Mouse (Mus musculus): ENCODE measurements around the gene Chst10. TPM values are rescaled to one million over a fixed set of nuclear protein-coding genes. Genes with fewer than 3 reads are reported as not detected.

Gene Chst10
- 63.8 and 64.4 TPM in 2 replicates for polyA plus RNA-seq (2015; fragmentation: Nextera tagmentation; extraction: Ambion mirVana)

GRCm38 (mm10) chr1:38897431-38898248 lies at the start of gene Chst10:
Gene Chst10 (minus strand): TSS chr1:38898161.
- Histone ChIP-seq H3K27ac (ENCODE audit: low read length) (peak within 1 kb of the TSS; percentile 96), H3K9ac (ENCODE audit: low read depth, low read length) (peak within 1 kb of the TSS; percentile 97), H3K9me3 (replicated peaks; ENCODE audit: control insufficient read depth, low read length, poor library complexity, severe bottlenecking) (no peaks in the 10 kb centered on the region), H3K4me1 (ENCODE audit: control insufficient read depth, insufficient read depth, low read length) (peaks cover 31% of the 10 kb centered on the region), H3K36me3 (ENCODE audit: control insufficient read depth, insufficient read depth, low read length) (no peaks in the 10 kb centered on the region), H3K4me2 (ENCODE audit: low read length) (peak within 1 kb of the TSS; percentile 68), H3K4me3 (ENCODE audit: low read depth, low read length) (peak within 1 kb of the TSS; percentile 82), H3K27me3 (ENCODE audit: control insufficient read depth, insufficient read depth, low read depth, low read length) (no peaks in the 10 kb centered on the region)
- peak; percentile 94 for ATAC-seq
- under 1% methylated on average over 64 of the region's 67 CpGs for WGBS

GRCm38 (mm10) chr1:38939608-38940007 lies 41.6 kb upstream of the Chst10 start:
- WGBS = 12% methylated on average over 5 of the region's 5 CpGs
- no peak overlapping the region for H3K9ac ChIP-seq (ENCODE audit: low read depth, low read length)
- no peak for ATAC-seq
- H3K4me1 ChIP-seq (ENCODE audit: control insufficient read depth, insufficient read depth, low read length) = no peaks in the 10 kb centered on the region
- no peaks in the 10 kb centered on the region for H3K27me3 ChIP-seq (ENCODE audit: control insufficient read depth, insufficient read depth, low read depth, low read length)
- H3K36me3 ChIP-seq (ENCODE audit: control insufficient read depth, insufficient read depth, low read length) = no peaks in the 10 kb centered on the region
- H3K27ac ChIP-seq (ENCODE audit: low read length) = no peak overlapping the region
- H3K4me3 ChIP-seq (ENCODE audit: low read depth, low read length) = no peak overlapping the region
- no peak overlapping the region for H3K4me2 ChIP-seq (ENCODE audit: low read length)
- no peaks in the 10 kb centered on the region for H3K9me3 ChIP-seq (replicated peaks; ENCODE audit: control insufficient read depth, low read length, poor library complexity, severe bottlenecking)

GRCm38 (mm10) chr1:38938849-38939248 lies 40.9 kb upstream of the Chst10 start, which contains the start of gene Nms:
Gene Nms (plus strand): TSS chr1:38939149.
- ATAC-seq = no peak
- WGBS = 73% methylated on average over 6 of the region's 6 CpGs

GRCm38 (mm10) chr1:38936780-38937179 lies 38.8 kb upstream of the Chst10 start:
- Histone ChIP-seq H3K36me3 (ENCODE audit: control insufficient read depth, insufficient read depth, low read length) (no peaks in the 10 kb centered on the region), H3K4me3 (ENCODE audit: low read depth, low read length) (no peak overlapping the region), H3K9ac (ENCODE audit: low read depth, low read length) (no peak overlapping the region), H3K4me2 (ENCODE audit: low read length) (no peak overlapping the region), H3K9me3 (replicated peaks; ENCODE audit: control insufficient read depth, low read length, poor library complexity, severe bottlenecking) (no peaks in the 10 kb centered on the region), H3K27ac (ENCODE audit: low read length) (no peak overlapping the region), H3K27me3 (ENCODE audit: control insufficient read depth, insufficient read depth, low read depth, low read length) (no peaks in the 10 kb centered on the region), H3K4me1 (ENCODE audit: control insufficient read depth, insufficient read depth, low read length) (no peaks in the 10 kb centered on the region)
- no peak for ATAC-seq
- WGBS = 20% methylated on average over 6 of the region's 6 CpGs

More at GRCm38 (mm10) chr1:38938849-38939248, 40.9 kb upstream of the Chst10 start, which contains the start of gene Nms:
- no peak within 1 kb of the TSS for H3K27ac ChIP-seq (ENCODE audit: low read length)
- H3K4me2 ChIP-seq (ENCODE audit: low read length) = no peak within 1 kb of the TSS
- H3K4me3 ChIP-seq (ENCODE audit: low read depth, low read length) = no peak within 1 kb of the TSS
- H3K9ac ChIP-seq (ENCODE audit: low read depth, low read length) = no peak within 1 kb of the TSS
- H3K36me3 ChIP-seq (ENCODE audit: control insufficient read depth, insufficient read depth, low read length) = no peaks in the 10 kb centered on the region
- no peaks in the 10 kb centered on the region for H3K27me3 ChIP-seq (ENCODE audit: control insufficient read depth, insufficient read depth, low read depth, low read length)
- no peaks in the 10 kb centered on the region for H3K4me1 ChIP-seq (ENCODE audit: control insufficient read depth, insufficient read depth, low read length)
- no peaks in the 10 kb centered on the region for H3K9me3 ChIP-seq (replicated peaks; ENCODE audit: control insufficient read depth, low read length, poor library complexity, severe bottlenecking)

GRCm38 (mm10) chr1:38934668-38935067 lies 36.7 kb upstream of the Chst10 start:
- Histone ChIP-seq H3K9ac (ENCODE audit: low read depth, low read length) (no peak overlapping the region), H3K27ac (ENCODE audit: low read length) (no peak overlapping the region), H3K36me3 (ENCODE audit: control insufficient read depth, insufficient read depth, low read length) (no peaks in the 10 kb centered on the region), H3K4me3 (ENCODE audit: low read depth, low read length) (no peak overlapping the region), H3K9me3 (replicated peaks; ENCODE audit: control insufficient read depth, low read length, poor library complexity, severe bottlenecking) (no peaks in the 10 kb centered on the region), H3K4me2 (ENCODE audit: low read length) (no peak overlapping the region), H3K4me1 (ENCODE audit: control insufficient read depth, insufficient read depth, low read length) (no peaks in the 10 kb centered on the region), H3K27me3 (ENCODE audit: control insufficient read depth, insufficient read depth, low read depth, low read length) (no peaks in the 10 kb centered on the region)
- WGBS = 28% methylated on average over 5 of the region's 5 CpGs
- ATAC-seq = no peak

- Histone ChIP-seq H3K4me2 (ENCODE audit: low read length) (no peak overlapping the region), H3K4me1 (ENCODE audit: control insufficient read depth, insufficient read depth, low read length) (no peaks in the 10 kb centered on the region), H3K9ac (ENCODE audit: low read depth, low read length) (no peak overlapping the region), H3K4me3 (ENCODE audit: low read depth, low read length) (no peak overlapping the region), H3K27me3 (ENCODE audit: control insufficient read depth, insufficient read depth, low read depth, low read length) (no peaks in the 10 kb centered on the region), H3K9me3 (replicated peaks; ENCODE audit: control insufficient read depth, low read length, poor library complexity, severe bottlenecking) (no peaks in the 10 kb centered on the region), H3K36me3 (ENCODE audit: control insufficient read depth, insufficient read depth, low read length) (no peaks in the 10 kb centered on the region), H3K27ac (ENCODE audit: low read length) (no peak overlapping the region)
- 73% methylated on average over 8 of the region's 8 CpGs for WGBS
- no peak for ATAC-seq
Measured at GRCm38 (mm10) chr1:38930767-38931166, 32.8 kb upstream of the Chst10 start.

- Histone ChIP-seq H3K4me3 (ENCODE audit: low read depth, low read length) (no peak overlapping the region), H3K27me3 (ENCODE audit: control insufficient read depth, insufficient read depth, low read depth, low read length) (no peaks in the 10 kb centered on the region), H3K9me3 (replicated peaks; ENCODE audit: control insufficient read depth, low read length, poor library complexity, severe bottlenecking) (no peaks in the 10 kb centered on the region), H3K36me3 (ENCODE audit: control insufficient read depth, insufficient read depth, low read length) (no peaks in the 10 kb centered on the region), H3K4me1 (ENCODE audit: control insufficient read depth, insufficient read depth, low read length) (no peaks in the 10 kb centered on the region), H3K4me2 (ENCODE audit: low read length) (no peak overlapping the region), H3K9ac (ENCODE audit: low read depth, low read length) (no peak overlapping the region), H3K27ac (ENCODE audit: low read length) (no peak overlapping the region)
- WGBS = 57% methylated on average over 4 of the region's 4 CpGs
- no peak for ATAC-seq
Measured at GRCm38 (mm10) chr1:38929468-38929867, 31.5 kb upstream of the Chst10 start.

- Histone ChIP-seq H3K27ac (ENCODE audit: low read length) (no peak overlapping the region), H3K4me1 (ENCODE audit: control insufficient read depth, insufficient read depth, low read length) (no peaks in the 10 kb centered on the region), H3K27me3 (ENCODE audit: control insufficient read depth, insufficient read depth, low read depth, low read length) (no peaks in the 10 kb centered on the region), H3K36me3 (ENCODE audit: control insufficient read depth, insufficient read depth, low read length) (no peaks in the 10 kb centered on the region), H3K4me2 (ENCODE audit: low read length) (no peak overlapping the region), H3K9me3 (replicated peaks; ENCODE audit: control insufficient read depth, low read length, poor library complexity, severe bottlenecking) (no peaks in the 10 kb centered on the region), H3K9ac (ENCODE audit: low read depth, low read length) (no peak overlapping the region), H3K4me3 (ENCODE audit: low read depth, low read length) (no peak overlapping the region)
- ATAC-seq = no peak
- WGBS = 79% methylated on average over 4 of the region's 4 CpGs
Measured at GRCm38 (mm10) chr1:38928996-38929395, 31.0 kb upstream of the Chst10 start.

- H3K9ac ChIP-seq (ENCODE audit: low read depth, low read length) = no peak overlapping the region
- no peaks in the 10 kb centered on the region for H3K4me1 ChIP-seq (ENCODE audit: control insufficient read depth, insufficient read depth, low read length)
- no peak overlapping the region for H3K27ac ChIP-seq (ENCODE audit: low read length)
- H3K27me3 ChIP-seq (ENCODE audit: control insufficient read depth, insufficient read depth, low read depth, low read length) = no peaks in the 10 kb centered on the region
- ATAC-seq = no peak
- no peak overlapping the region for H3K4me2 ChIP-seq (ENCODE audit: low read length)
- no peaks in the 10 kb centered on the region for H3K36me3 ChIP-seq (ENCODE audit: control insufficient read depth, insufficient read depth, low read length)
- no peaks in the 10 kb centered on the region for H3K9me3 ChIP-seq (replicated peaks; ENCODE audit: control insufficient read depth, low read length, poor library complexity, severe bottlenecking)
- WGBS = 74% methylated on average over 2 of the region's 2 CpGs
- H3K4me3 ChIP-seq (ENCODE audit: low read depth, low read length) = no peak overlapping the region
Measured at GRCm38 (mm10) chr1:38903985-38904384, 6.0 kb upstream of the Chst10 start.
